Mouse (Mus musculus): ENCODE results near the gene Col4a3bp. TPM values are rescaled to one million over a fixed set of nuclear protein-coding genes. Genes with fewer than 3 reads are reported as not detected.
A peak's percentile ranks its signal among the peaks of the same experiment; 100 is the strongest.

Gene Col4a3bp
- polyA plus RNA-seq, 1 experiment from 2014 or later: 11.6 TPM

DNA sequence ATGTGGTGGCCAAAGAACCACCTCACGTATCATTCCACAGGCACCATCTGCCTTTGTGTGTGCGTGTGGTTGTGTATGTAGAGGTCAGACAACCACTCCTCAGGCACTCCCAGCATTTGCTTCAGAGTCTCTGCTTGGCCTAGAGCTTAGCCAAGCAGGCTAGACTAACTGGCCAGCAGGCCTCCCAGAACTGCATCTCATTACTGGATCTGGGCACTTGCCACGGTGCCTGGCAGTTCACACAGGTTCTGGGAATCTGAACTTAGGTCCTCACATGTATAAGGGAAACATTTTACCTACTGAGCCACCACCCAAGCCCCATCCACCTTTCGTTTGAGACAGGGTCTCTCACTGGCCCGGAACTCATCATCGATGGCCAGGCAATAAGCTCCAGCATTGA, 10.2 kb upstream of the Col4a3bp start:
- DNase-seq (ENCODE audit: low spot score) (no peak), ATAC-seq (ENCODE audit: low FRiP score) (no peak)
- no peak overlapping the region for H3K4me3 ChIP-seq (ENCODE audit: low read depth, low read length)
- no peak overlapping the region for H3K4me2 ChIP-seq (replicated peaks; ENCODE audit: low read depth, low read length)
- no peak overlapping the region for H3K27ac ChIP-seq (ENCODE audit: low read depth, low read length)
- no peaks in the 10 kb centered on the region for H3K36me3 ChIP-seq (ENCODE audit: control insufficient read depth, insufficient read depth, low read length)
- H3K9ac ChIP-seq (ENCODE audit: low read depth, low read length): no peak overlapping the region
- H3K9me3 ChIP-seq (ENCODE audit: control insufficient read depth, low read length): no peaks in the 10 kb centered on the region
- no peaks in the 10 kb centered on the region for H3K27me3 ChIP-seq (ENCODE audit: control insufficient read depth, insufficient read depth, low read length)
- WGBS: 89% methylated on average over 6 of the region's 6 CpGs
- H3K4me1 ChIP-seq (replicated peaks; ENCODE audit: control insufficient read depth, insufficient read depth, low read length): no peaks in the 10 kb centered on the region

DNA sequence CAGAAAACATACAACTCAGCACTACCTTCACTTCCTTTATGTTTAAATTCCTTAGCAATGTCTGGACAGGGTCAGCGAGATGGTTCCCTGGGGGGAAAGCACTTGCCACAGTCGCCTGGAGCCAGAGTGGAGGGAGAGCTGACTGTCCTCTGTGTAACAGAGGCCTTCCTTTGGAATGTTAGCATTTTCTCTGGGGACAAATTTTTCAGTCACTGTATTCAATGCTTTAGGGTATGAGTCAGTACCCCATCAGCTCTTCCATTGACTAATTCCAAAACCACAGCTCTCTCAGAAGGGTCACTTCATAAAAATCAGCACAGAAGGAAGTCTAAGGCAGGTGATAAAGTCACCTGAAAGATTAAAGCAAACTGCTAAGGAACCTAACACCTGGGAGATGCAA, 8.7 kb upstream of the Col4a3bp start:
- Histone ChIP-seq H3K36me3 (ENCODE audit: control insufficient read depth, insufficient read depth, low read length) (no peaks in the 10 kb centered on the region), H3K27me3 (ENCODE audit: control insufficient read depth, insufficient read depth, low read length) (no peaks in the 10 kb centered on the region), H3K4me1 (replicated peaks; ENCODE audit: control insufficient read depth, insufficient read depth, low read length) (no peaks in the 10 kb centered on the region), H3K27ac (ENCODE audit: low read depth, low read length) (no peak overlapping the region), H3K4me3 (ENCODE audit: low read depth, low read length) (no peak overlapping the region), H3K9ac (ENCODE audit: low read depth, low read length) (no peak overlapping the region), H3K9me3 (ENCODE audit: control insufficient read depth, low read length) (no peaks in the 10 kb centered on the region), H3K4me2 (replicated peaks; ENCODE audit: low read depth, low read length) (no peak overlapping the region)
- no peak for DNase-seq (ENCODE audit: low spot score)
- ATAC-seq (ENCODE audit: low FRiP score): no peak
- WGBS: 45% methylated on average over 2 of the region's 2 CpGs

DNA sequence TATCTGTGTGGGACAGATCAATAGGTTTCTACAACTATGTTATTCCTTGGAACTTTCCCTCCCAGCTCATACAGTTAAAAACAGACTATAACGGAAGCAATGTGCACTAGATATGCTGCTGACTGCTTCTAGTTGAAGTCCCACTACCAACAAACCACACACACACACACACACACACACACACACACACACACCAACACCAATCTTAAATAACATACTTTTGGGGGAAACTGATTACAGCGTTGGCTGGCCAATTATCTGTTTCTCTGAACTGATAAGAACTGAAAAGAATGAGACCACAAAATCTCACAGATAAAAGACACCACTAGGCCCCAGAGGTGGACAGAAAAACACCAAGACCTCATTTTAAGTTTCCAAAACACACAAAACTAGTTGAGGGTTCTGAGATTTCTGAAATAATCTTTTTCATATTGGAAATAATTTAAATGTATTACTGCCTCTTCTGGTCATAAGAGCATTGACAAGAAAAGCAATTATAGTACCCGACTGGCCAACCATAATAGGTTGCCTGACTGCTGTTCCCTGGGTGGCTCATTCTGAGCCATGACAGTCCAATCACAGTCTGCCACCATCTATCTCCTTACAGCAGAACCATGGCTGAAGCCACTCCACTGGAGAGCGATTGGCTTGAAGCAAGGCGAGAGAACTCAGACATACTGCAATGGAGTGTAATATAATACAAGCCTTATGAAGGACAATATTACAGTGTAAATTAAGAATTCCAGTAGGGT, 5.4 kb upstream of the Col4a3bp start:
- no peak for DNase-seq (ENCODE audit: low spot score)
- Histone ChIP-seq H3K4me3 (ENCODE audit: low read depth, low read length) (no peak overlapping the region), H3K9ac (ENCODE audit: low read depth, low read length) (no peak overlapping the region), H3K27ac (ENCODE audit: low read depth, low read length) (no peak overlapping the region), H3K4me1 (replicated peaks; ENCODE audit: control insufficient read depth, insufficient read depth, low read length) (no peaks in the 10 kb centered on the region), H3K4me2 (replicated peaks; ENCODE audit: low read depth, low read length) (no peak overlapping the region), H3K36me3 (ENCODE audit: control insufficient read depth, insufficient read depth, low read length) (no peaks in the 10 kb centered on the region), H3K27me3 (ENCODE audit: control insufficient read depth, insufficient read depth, low read length) (no peaks in the 10 kb centered on the region), H3K9me3 (ENCODE audit: control insufficient read depth, low read length) (no peaks in the 10 kb centered on the region)
- no peak for ATAC-seq (ENCODE audit: low FRiP score)
- WGBS: 91% methylated on average over 5 of the region's 5 CpGs

DNA sequence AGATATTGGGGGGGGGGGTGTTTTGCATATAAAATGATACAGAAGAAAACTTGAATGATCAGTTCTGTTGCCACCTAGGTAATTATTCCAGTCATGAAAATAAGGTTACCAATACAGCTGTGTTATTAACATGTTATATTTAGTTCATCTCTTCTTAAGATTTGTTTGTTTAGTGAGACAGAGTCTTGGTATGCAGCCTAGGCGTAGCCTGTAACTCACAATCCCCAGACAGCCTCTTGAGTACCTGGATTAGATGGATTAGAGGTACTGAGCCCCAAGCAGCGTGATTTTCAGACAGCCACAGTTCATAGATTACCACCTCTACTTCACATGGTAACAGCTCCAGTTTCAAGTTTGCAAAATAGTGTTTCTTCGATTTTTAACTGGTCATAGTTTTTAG, 4.3 kb upstream of the Col4a3bp start:
- DNase-seq (ENCODE audit: low spot score): no peak
- H3K4me1 ChIP-seq (replicated peaks; ENCODE audit: control insufficient read depth, insufficient read depth, low read length): no peaks in the 10 kb centered on the region
- no peak overlapping the region for H3K27ac ChIP-seq (ENCODE audit: low read depth, low read length)
- no peak for ATAC-seq (ENCODE audit: low FRiP score)
- H3K9me3 ChIP-seq (ENCODE audit: control insufficient read depth, low read length): no peaks in the 10 kb centered on the region
- no peak overlapping the region for H3K4me2 ChIP-seq (replicated peaks; ENCODE audit: low read depth, low read length)
- WGBS: 88% methylated on average over 3 of the region's 3 CpGs
- no peaks in the 10 kb centered on the region for H3K36me3 ChIP-seq (ENCODE audit: control insufficient read depth, insufficient read depth, low read length)
- H3K9ac ChIP-seq (ENCODE audit: low read depth, low read length): no peak overlapping the region
- H3K4me3 ChIP-seq (ENCODE audit: low read depth, low read length): no peak overlapping the region
- no peaks in the 10 kb centered on the region for H3K27me3 ChIP-seq (ENCODE audit: control insufficient read depth, insufficient read depth, low read length)

DNA sequence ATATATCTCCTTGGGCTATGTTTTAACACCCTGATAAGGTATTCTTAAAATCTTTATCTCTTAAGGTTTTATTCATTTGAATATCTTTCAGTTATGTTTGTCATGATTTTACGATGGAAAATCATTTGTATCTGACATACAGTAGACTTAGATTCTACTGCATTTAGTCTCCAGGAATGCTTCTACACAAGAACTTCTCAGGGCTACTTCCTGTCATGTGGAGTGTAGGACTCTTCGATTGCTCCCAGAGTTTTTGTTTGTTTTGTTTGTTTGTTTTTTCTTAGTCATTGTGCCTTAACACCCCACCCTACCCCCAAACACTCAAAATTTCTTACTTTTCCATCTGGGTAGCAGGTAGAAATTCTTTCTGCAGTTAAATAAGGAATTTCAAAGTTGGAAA, 1.0 kb upstream of the Col4a3bp start:
- H3K9me3 ChIP-seq (ENCODE audit: control insufficient read depth, low read length): no peaks in the 10 kb centered on the region
- H3K4me1 ChIP-seq (replicated peaks; ENCODE audit: control insufficient read depth, insufficient read depth, low read length): no peaks in the 10 kb centered on the region
- no peak for DNase-seq (ENCODE audit: low spot score)

DNA sequence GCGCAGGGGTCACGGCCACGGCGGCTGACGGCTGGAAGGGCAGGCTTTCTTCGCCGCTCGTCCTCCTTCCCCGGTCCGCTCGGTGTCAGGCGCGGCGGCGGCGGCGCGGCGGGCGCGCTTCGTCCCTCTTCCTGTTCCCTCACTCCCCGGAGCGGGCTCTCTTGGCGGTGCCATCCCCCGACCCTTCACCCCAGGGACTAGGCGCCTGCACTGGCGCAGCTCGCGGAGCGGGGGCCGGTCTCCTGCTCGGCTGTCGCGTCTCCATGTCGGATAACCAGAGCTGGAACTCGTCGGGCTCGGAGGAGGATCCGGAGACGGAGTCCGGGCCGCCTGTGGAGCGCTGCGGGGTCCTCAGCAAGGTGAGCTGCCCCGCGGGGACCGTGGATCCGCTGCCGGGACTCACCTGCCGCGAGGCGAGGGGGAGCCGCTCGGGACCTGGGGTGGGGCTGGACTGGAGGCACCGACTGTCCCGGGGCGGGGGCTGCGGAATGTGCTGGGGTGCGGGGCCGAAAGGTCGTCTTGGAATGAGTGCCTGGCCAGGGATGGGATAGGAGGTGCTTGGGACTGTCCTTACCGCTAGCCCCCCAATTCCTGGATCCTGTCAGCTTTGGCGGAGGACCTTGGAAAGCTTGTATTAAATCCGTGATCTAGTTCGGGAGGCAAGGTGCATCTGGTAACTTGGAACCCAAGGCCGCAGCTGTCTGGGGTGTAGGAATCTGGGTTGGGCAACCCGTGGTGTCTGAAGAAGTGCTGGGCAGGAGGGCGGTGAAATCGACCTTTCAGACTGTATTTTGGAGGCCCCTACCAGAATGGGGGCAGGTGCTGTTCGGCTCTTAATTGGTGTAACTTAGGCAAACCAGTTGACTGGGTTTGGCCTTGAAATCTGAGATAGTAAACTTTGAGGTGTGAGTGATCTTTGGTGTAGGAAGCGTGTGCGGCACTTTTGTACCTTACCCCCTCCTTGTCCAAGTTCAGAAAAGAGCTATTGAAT, 778 bp downstream of the Col4a3bp start:
- no peaks in the 10 kb centered on the region for H3K4me1 ChIP-seq (replicated peaks; ENCODE audit: control insufficient read depth, insufficient read depth, low read length)
- WGBS: under 1% methylated on average over 57 of the region's 73 CpGs
- peak overlapping the region; percentile 75 for H3K4me2 ChIP-seq (replicated peaks; ENCODE audit: low read depth, low read length)
- H3K9ac ChIP-seq (ENCODE audit: low read depth, low read length): peak overlapping the region; percentile 83
- peak; percentile 29 for ATAC-seq (ENCODE audit: low FRiP score)
- DNase-seq (ENCODE audit: low spot score): no peak
- peak overlapping the region; percentile 95 for H3K4me3 ChIP-seq (ENCODE audit: low read depth, low read length)
- H3K27me3 ChIP-seq (ENCODE audit: control insufficient read depth, insufficient read depth, low read length): no peaks in the 10 kb centered on the region
- H3K27ac ChIP-seq (ENCODE audit: low read depth, low read length): peak overlapping the region; percentile 87
- no peaks in the 10 kb centered on the region for H3K9me3 ChIP-seq (ENCODE audit: control insufficient read depth, low read length)
- no peaks in the 10 kb centered on the region for H3K36me3 ChIP-seq (ENCODE audit: control insufficient read depth, insufficient read depth, low read length)

More for the DNA sequence above, 1.0 kb upstream of the Col4a3bp start:
- Histone ChIP-seq H3K27ac (ENCODE audit: low read depth, low read length) (no peak overlapping the region), H3K4me2 (replicated peaks; ENCODE audit: low read depth, low read length) (no peak overlapping the region), H3K27me3 (ENCODE audit: control insufficient read depth, insufficient read depth, low read length) (no peaks in the 10 kb centered on the region), H3K9ac (ENCODE audit: low read depth, low read length) (no peak overlapping the region), H3K36me3 (ENCODE audit: control insufficient read depth, insufficient read depth, low read length) (no peaks in the 10 kb centered on the region), H3K4me3 (ENCODE audit: low read depth, low read length) (peak overlapping the region; percentile 95; the same call in 1 of the 2 replicates)
- WGBS: 45% methylated on average over 2 of the region's 2 CpGs
- no peak for ATAC-seq (ENCODE audit: low FRiP score)

DNA sequence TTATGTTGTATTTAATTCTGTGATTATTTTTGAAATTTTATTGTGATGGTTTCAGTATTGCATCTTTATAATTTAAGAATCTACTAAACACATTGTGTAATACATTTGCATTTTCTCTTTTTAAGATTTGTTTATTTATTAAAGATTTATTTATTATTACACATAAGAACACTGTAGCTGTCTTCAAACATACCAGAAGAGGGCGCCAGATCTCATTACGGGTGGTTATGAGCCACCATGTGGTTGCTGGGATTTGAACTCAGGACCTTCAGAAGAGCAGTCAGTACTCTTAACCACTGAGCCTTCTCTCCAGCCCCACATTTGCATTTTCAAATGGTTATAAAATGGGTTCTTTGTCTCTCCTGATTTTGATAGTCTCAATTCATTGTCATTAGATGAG, 2.1 kb downstream of the Col4a3bp start:
- no peaks in the 10 kb centered on the region for H3K27me3 ChIP-seq (ENCODE audit: control insufficient read depth, insufficient read depth, low read length)
- no peaks in the 10 kb centered on the region for H3K36me3 ChIP-seq (ENCODE audit: control insufficient read depth, insufficient read depth, low read length)
- 77% methylated on average over 2 of the region's 2 CpGs for WGBS
- no peak overlapping the region for H3K27ac ChIP-seq (ENCODE audit: low read depth, low read length)
- ATAC-seq (ENCODE audit: low FRiP score) (no peak), DNase-seq (ENCODE audit: low spot score) (peak; percentile 31)
- no peaks in the 10 kb centered on the region for H3K9me3 ChIP-seq (ENCODE audit: control insufficient read depth, low read length)
- H3K4me2 ChIP-seq (replicated peaks; ENCODE audit: low read depth, low read length): no peak overlapping the region
- H3K4me1 ChIP-seq (replicated peaks; ENCODE audit: control insufficient read depth, insufficient read depth, low read length): no peaks in the 10 kb centered on the region
- H3K9ac ChIP-seq (ENCODE audit: low read depth, low read length): no peak overlapping the region
- H3K4me3 ChIP-seq (ENCODE audit: low read depth, low read length): no peak overlapping the region

DNA sequence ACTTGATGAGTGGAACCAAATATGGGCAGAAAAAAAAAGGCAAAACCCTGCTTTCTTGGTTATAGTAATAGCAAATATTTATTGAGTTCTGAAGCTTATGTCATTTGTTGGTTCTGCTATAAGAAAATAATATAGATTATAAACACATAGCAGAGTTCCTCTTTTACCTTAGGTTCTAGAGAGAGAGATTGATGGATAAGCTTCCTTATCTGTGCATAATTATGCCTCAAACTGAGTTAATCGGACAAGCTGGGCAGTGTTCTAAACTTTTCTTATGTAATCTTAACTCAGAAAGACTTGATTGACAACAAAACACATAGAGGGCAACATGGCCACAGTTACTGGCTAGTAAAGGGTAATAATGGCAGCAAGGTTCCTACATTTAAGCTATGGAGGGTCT, 4.8 kb downstream of the Col4a3bp start:
- Histone ChIP-seq H3K4me1 (replicated peaks; ENCODE audit: control insufficient read depth, insufficient read depth, low read length) (no peaks in the 10 kb centered on the region), H3K4me3 (ENCODE audit: low read depth, low read length) (no peak overlapping the region), H3K36me3 (ENCODE audit: control insufficient read depth, insufficient read depth, low read length) (no peaks in the 10 kb centered on the region), H3K9me3 (ENCODE audit: control insufficient read depth, low read length) (no peaks in the 10 kb centered on the region), H3K4me2 (replicated peaks; ENCODE audit: low read depth, low read length) (no peak overlapping the region), H3K27ac (ENCODE audit: low read depth, low read length) (no peak overlapping the region), H3K27me3 (ENCODE audit: control insufficient read depth, insufficient read depth, low read length) (no peaks in the 10 kb centered on the region), H3K9ac (ENCODE audit: low read depth, low read length) (no peak overlapping the region)
- WGBS: 88% methylated on average over 1 of the region's 1 CpGs
- ATAC-seq (ENCODE audit: low FRiP score) (no peak), DNase-seq (ENCODE audit: low spot score) (no peak)
